Mouse (Mus musculus): ENCODE measurements at regions not wholly inside any gene's neighbourhood (a gene's known extent, or its start where the extent isn't known, plus 50 kb on each side); places are given as distances from the start of the nearest gene placed in this dataset.

GRCm38 (mm10) chr12:82520840-82521239 lies 67.3 kb upstream of the Rgs6 start:
- ATAC-seq (no peak), DNase-seq (ENCODE audit: low read depth, low spot score) (no peak)
- TF ChIP-seq CTCF (IDR thresholded peaks at IDR 0.05): peak; percentile 47
- CTCF ChIA-PET: no interaction called here
- POLR2A ChIA-PET: no interaction called here
- in situ Hi-C loops (cut with MboI; ENCODE audit: low pct_unique_long_range_greater_than_20kb): no loop called here
- H3K27me3 ChIP-seq: no peaks in the 10 kb centered on the region

GRCm38 (mm10) chr12:82524987-82525386 lies 63.1 kb upstream of the Rgs6 start:
- ChIA-PET CTCF (no interaction called here), POLR2A (no interaction called here)
- H3K27me3 ChIP-seq: no peaks in the 10 kb centered on the region
- TF ChIP-seq CTCF (IDR thresholded peaks at IDR 0.05): no peak
- ATAC-seq: no peak
- in situ Hi-C loops (cut with MboI; ENCODE audit: low pct_unique_long_range_greater_than_20kb): no loop called here
- DNase-seq (ENCODE audit: low read depth, low spot score): no peak
